Mouse (Mus musculus) ES-Bruce4 (cell line): ENCODE measurements around the gene Dpf3. TPM values are rescaled to one million over a fixed set of nuclear protein-coding genes. Genes with fewer than 3 reads are reported as not detected.

Experiments used
- H3K27ac ChIP-seq: 2 replicates; pipeline ENCODE4 v1.5.1; 2012; ENCODE audit warnings: low read length, inconsistent platforms; ENCODE audit not compliant: insufficient read depth
- H3K27me3 ChIP-seq: 2 replicates; pipeline ENCODE4 v1.6.1; 2012; ENCODE audit warnings: mild to moderate bottlenecking, low read length, inconsistent platforms; ENCODE audit not compliant: control insufficient read depth, poor library complexity, insufficient read depth, severe bottlenecking
- H3K36me3 ChIP-seq: 2 replicates; pipeline ENCODE4 v1.6.1; 2012; ENCODE audit warnings: inconsistent platforms, mild to moderate bottlenecking, low read length, moderate library complexity; ENCODE audit not compliant: control insufficient read depth, poor library complexity, insufficient read depth, severe bottlenecking
- H3K4me1 ChIP-seq: one replicate; pipeline ENCODE4 v1.8.1; 2011; ENCODE audit warnings: low read length; ENCODE audit not compliant: control insufficient read depth, insufficient read depth
- H3K4me3 ChIP-seq: 2 replicates; pipeline ENCODE4 v1.5.1; 2011; ENCODE audit warnings: low read depth, mild to moderate bottlenecking, low read length
- H3K9ac ChIP-seq: 2 replicates; pipeline ENCODE4 v1.6.1; 2012; ENCODE audit warnings: low read depth, mild to moderate bottlenecking, inconsistent platforms; ENCODE audit not compliant: poor library complexity, severe bottlenecking
- H3K9me3 ChIP-seq: replicated peaks from 2 replicates; pipeline ENCODE4 v1.6.1; 2012; ENCODE audit warnings: mild to moderate bottlenecking, low read length, inconsistent platforms; ENCODE audit not compliant: control insufficient read depth, poor library complexity, insufficient read depth, severe bottlenecking
- CTCF ChIP-seq: IDR thresholded peaks from one replicate; pipeline ENCODE4 v1.8.1; 2011; ENCODE audit warnings: low read depth, low read length
- EP300 ChIP-seq: IDR thresholded peaks from 2 replicates; pipeline ENCODE4 v1.6.1; 2011; ENCODE audit warnings: low read depth, low read length; ENCODE audit not compliant: insufficient read depth
- POLR2A ChIP-seq: IDR thresholded peaks from one replicate; pipeline ENCODE4 v1.8.1; 2011; ENCODE audit warnings: low read length; ENCODE audit not compliant: insufficient read depth
- polyA plus RNA-seq: library from polyadenylated mRNA; stranded (reverse); fragments of >200 nt; gene quantifications from 2 replicates; pipeline ENCODE4 v1.2.4, GENCODE M21; 2011; ENCODE audit warnings: low read depth; ENCODE audit not compliant: missing spikeins, insufficient read depth, insufficient read length

Gene Dpf3
- polyA plus RNA-seq = 0.81 TPM in 1 of 2 replicates, not detected in the other

GRCm38 (mm10) chr12:83487476-83487991, at the start of gene Dpf3:
TSS of gene Dpf3 (minus strand) at chr12:83487716.
- peak within 1 kb of the TSS; percentile 32 for H3K9ac ChIP-seq
- H3K27me3 ChIP-seq = peaks cover 14% of the 10 kb centered on the region
- no peaks in the 10 kb centered on the region for H3K36me3 ChIP-seq
- H3K4me1 ChIP-seq = no peaks in the 10 kb centered on the region
- H3K9me3 ChIP-seq = peaks cover 3% of the 10 kb centered on the region; the same call in 1 of the 2 replicates
- no peak within 1 kb of the TSS for H3K27ac ChIP-seq
- peak within 1 kb of the TSS; percentile 56 for H3K4me3 ChIP-seq
- TF ChIP-seq POLR2A = no peak
- TF ChIP-seq CTCF = no peak
- TF ChIP-seq EP300 = no peak

GRCm38 (mm10) chr12:83536039-83536438, 48.5 kb upstream of the Dpf3 start:
- H3K4me3 ChIP-seq = no peak overlapping the region
- no peaks in the 10 kb centered on the region for H3K4me1 ChIP-seq
- H3K27ac ChIP-seq = peak overlapping the region; percentile 28; the same call in 1 of the 2 replicates
- H3K27me3 ChIP-seq = no peaks in the 10 kb centered on the region
- TF ChIP-seq POLR2A (no peak), CTCF (no peak), EP300 (no peak)
- H3K9ac ChIP-seq = no peak overlapping the region
- no peaks in the 10 kb centered on the region for H3K9me3 ChIP-seq
- peaks cover 65% of the 10 kb centered on the region for H3K36me3 ChIP-seq

GRCm38 (mm10) chr12:83535428-83535827, 47.9 kb upstream of the Dpf3 start:
- H3K4me3 ChIP-seq = no peak overlapping the region
- H3K9ac ChIP-seq = no peak overlapping the region
- peaks cover 60% of the 10 kb centered on the region for H3K36me3 ChIP-seq
- no peaks in the 10 kb centered on the region for H3K27me3 ChIP-seq
- TF ChIP-seq POLR2A (no peak), EP300 (no peak), CTCF (no peak)
- H3K9me3 ChIP-seq = no peaks in the 10 kb centered on the region
- peak overlapping the region; percentile 28 for H3K27ac ChIP-seq
- no peaks in the 10 kb centered on the region for H3K4me1 ChIP-seq

GRCm38 (mm10) chr12:83534190-83534589, 46.7 kb upstream of the Dpf3 start:
- no peaks in the 10 kb centered on the region for H3K27me3 ChIP-seq
- no peak overlapping the region for H3K9ac ChIP-seq
- H3K4me3 ChIP-seq = no peak overlapping the region
- no peaks in the 10 kb centered on the region for H3K4me1 ChIP-seq
- no peak overlapping the region for H3K27ac ChIP-seq
- no peaks in the 10 kb centered on the region for H3K9me3 ChIP-seq
- peaks cover 54% of the 10 kb centered on the region for H3K36me3 ChIP-seq
- TF ChIP-seq EP300 (no peak), POLR2A (no peak), CTCF (no peak)

- Histone ChIP-seq H3K27ac (no peak overlapping the region), H3K27me3 (no peaks in the 10 kb centered on the region), H3K9me3 (no peaks in the 10 kb centered on the region), H3K9ac (no peak overlapping the region), H3K4me1 (no peaks in the 10 kb centered on the region), H3K4me3 (no peak overlapping the region), H3K36me3 (peaks cover 43% of the 10 kb centered on the region)
- TF ChIP-seq POLR2A = no peak
Measured at GRCm38 (mm10) chr12:83532966-83533365, 45.5 kb upstream of the Dpf3 start.

GRCm38 (mm10) chr12:83531992-83532391, 44.5 kb upstream of the Dpf3 start:
- no peaks in the 10 kb centered on the region for H3K27me3 ChIP-seq
- no peak for TF ChIP-seq CTCF
- TF ChIP-seq POLR2A = no peak
- no peak for TF ChIP-seq EP300
- no peak overlapping the region for H3K4me3 ChIP-seq
- peaks cover 34% of the 10 kb centered on the region for H3K36me3 ChIP-seq
- H3K9me3 ChIP-seq = no peaks in the 10 kb centered on the region
- H3K27ac ChIP-seq = no peak overlapping the region
- H3K9ac ChIP-seq = no peak overlapping the region
- peaks cover 3% of the 10 kb centered on the region for H3K4me1 ChIP-seq
